Comparison of ENCODE assay signal across 8 mouse cellular contexts in genomic region chr3:52088458-52089341, GRCm38 (mm10). TPM values are rescaled to one million over a fixed set of nuclear protein-coding genes. Genes with fewer than 3 reads are reported as not detected.
DNase-seq lines count a peak whose midpoint lies in the region; ATAC-seq and TF ChIP-seq lines count a peak whose summit lies in the region.

No protein-coding gene starts in this region.

- intact Hi-C loops in heart, postnatal 25 days (cut with DNase I), result loop anchor here (5.0 kb wide), 1 partner anchor 86 kb away; no protein-coding TSS in a partner anchor

- peak; percentile 84 for DNase-seq in CD4-positive, CD25-positive, alpha-beta regulatory T cell, adult 2 months (ENCODE audit: low read depth, low spot score)
- peak; percentile 99 for DNase-seq in cerebellum, adult 11-12 months
- peak; percentile 85 for DNase-seq in forebrain, postnatal 0 days
- peak; percentile 88 for DNase-seq in heart, postnatal 25 days (ENCODE audit: low spot score)
- peak; percentile 94 for DNase-seq in layer of hippocampus, adult 11-12 months (ENCODE audit: low spot score)
- DNase-seq in natural killer cell, adult 2 months (ENCODE audit: low spot score in 2 of 2), result peak; percentile 76 to 78

- peak; percentile 75 for ATAC-seq in forebrain, postnatal 0 days
- ATAC-seq in liver, embryonic 15.5 days (ENCODE audit: insufficient read depth), result peak; percentile 63
- ATAC-seq in stomach, embryonic 14.5 days (ENCODE audit: insufficient number of reproducible peaks, insufficient read depth, low FRiP score, low read depth), result peak; percentile 90

- peak overlapping the region; percentile 41; the same call in 1 of the 2 replicates for H3K27ac ChIP-seq in forebrain, postnatal 0 days (ENCODE audit: low read depth, low read length)
- H3K27ac ChIP-seq in liver, embryonic 15.5 days (replicated peaks), result peak overlapping the region; percentile 69
- H3K27ac ChIP-seq in stomach, embryonic 14.5 days (ENCODE audit: low read length), result peak overlapping the region; percentile 86

- no peaks in the 10 kb centered on the region for H3K27me3 ChIP-seq in forebrain, postnatal 0 days (ENCODE audit: insufficient read depth, low read length)
- no peaks in the 10 kb centered on the region for H3K27me3 ChIP-seq in liver, embryonic 15.5 days
- no peaks in the 10 kb centered on the region for H3K27me3 ChIP-seq in stomach, embryonic 14.5 days (ENCODE audit: control insufficient read depth, insufficient read depth, low read length)

- WGBS in forebrain, postnatal 0 days, result 17% methylated on average over 19 of the region's 19 CpGs
- 21% methylated on average over 19 of the region's 19 CpGs for WGBS in liver, embryonic 15.5 days (ENCODE audit: insufficient replicate concordance)
- WGBS in stomach, embryonic 14.5 days, result 12% methylated on average over 19 of the region's 19 CpGs

- peak overlapping the region; percentile 38 for H3K4me2 ChIP-seq in forebrain, postnatal 0 days (ENCODE audit: low read depth)
- peak overlapping the region; percentile 47 for H3K4me2 ChIP-seq in liver, embryonic 15.5 days
- H3K4me2 ChIP-seq in stomach, embryonic 14.5 days (replicated peaks; ENCODE audit: low read depth, low read length), result peak overlapping the region; percentile 27

- H3K9me3 ChIP-seq in forebrain, postnatal 0 days (ENCODE audit: low read length), result no peaks in the 10 kb centered on the region
- no peaks in the 10 kb centered on the region for H3K9me3 ChIP-seq in liver, embryonic 15.5 days (replicated peaks)
- no peaks in the 10 kb centered on the region for H3K9me3 ChIP-seq in stomach, embryonic 14.5 days (ENCODE audit: control insufficient read depth, low read depth, low read length)

- H3K36me3 ChIP-seq in forebrain, postnatal 0 days (ENCODE audit: insufficient read depth), result no peaks in the 10 kb centered on the region
- H3K36me3 ChIP-seq in liver, embryonic 15.5 days (replicated peaks), result no peaks in the 10 kb centered on the region
- no peaks in the 10 kb centered on the region for H3K36me3 ChIP-seq in stomach, embryonic 14.5 days (ENCODE audit: control insufficient read depth, insufficient read depth, low read length)

- 0 out of 2 replicates have a peak overlapping the region, but pooled peaks have one; percentile 14 for H3K9ac ChIP-seq in forebrain, postnatal 0 days
- H3K9ac ChIP-seq in liver, embryonic 15.5 days, result no peak overlapping the region
- no peak overlapping the region for H3K9ac ChIP-seq in stomach, embryonic 14.5 days (replicated peaks; ENCODE audit: low read depth, low read length)

- TF ChIP-seq CTCF in forebrain, postnatal 0 days (IDR thresholded peaks at IDR 0.05; ENCODE audit: low read depth), result no peak

- 0 out of 2 replicates have a peak overlapping the region, but pooled peaks have one; percentile 9 for H3K4me3 ChIP-seq in forebrain, postnatal 0 days (ENCODE audit: low read depth, low read length)
- no peak overlapping the region for H3K4me3 ChIP-seq in liver, embryonic 15.5 days (replicated peaks)
- H3K4me3 ChIP-seq in stomach, embryonic 14.5 days (ENCODE audit: low read depth, low read length), result 0 out of 2 replicates have a peak overlapping the region, but pooled peaks have one; percentile 2

- H3K4me1 ChIP-seq in forebrain, postnatal 0 days (ENCODE audit: insufficient read depth), result peaks cover 5% of the 10 kb centered on the region
- H3K4me1 ChIP-seq in liver, embryonic 15.5 days (replicated peaks), result peaks cover 32% of the 10 kb centered on the region
- peaks cover 32% of the 10 kb centered on the region for H3K4me1 ChIP-seq in stomach, embryonic 14.5 days (ENCODE audit: control insufficient read depth, insufficient read depth, low read length)

RNA-seq across cellular contexts. Expression of gene Maml3, which starts 16.2 kb away (rescaled TPM):
- 8.4 and 14.9 TPM in 2 replicates for total RNA-seq in forebrain, postnatal 0 days (2014; rRNA removed)
- 1.8 and 3.1 TPM in 2 replicates for polyA plus RNA-seq in forebrain, postnatal 0 days (2015; fragmentation: Nextera tagmentation; extraction: Ambion mirVana)
- total RNA-seq in heart, postnatal 25 days (2021), result 1 to 10 TPM; 2.5 to 4.4 TPM
- 0.73 and 0.96 TPM in 2 replicates for polyA plus RNA-seq in liver, embryonic 15.5 days (2015; fragmentation: Nextera tagmentation; extraction: Ambion mirVana)
- polyA plus RNA-seq in stomach, embryonic 14.5 days (2014; fragmentation: Nextera tagmentation; extraction: Ambion mirVana), result 8.6 and 9.3 TPM in 2 replicates
